Mouse (Mus musculus) forebrain, embryonic 15.5 days (tissue): ENCODE data around the gene Paqr6. TPM values are rescaled to one million over a fixed set of nuclear protein-coding genes. Genes with fewer than 3 reads are reported as not detected.
"Not testable (repeated sequence)": the region's sequence is repeated elsewhere in the genome, so short reads cannot be mapped to it uniquely, and the experiment has no call there.

Experiments
- ATAC-seq: fragments of 200-750 bp; cut with Nextera tagmentation; replicated peaks from 2 replicates; pipeline ENCODE4 v1.8.0; 2017; ENCODE audit warnings: mild to moderate bottlenecking, moderate TSS enrichment, moderate library complexity
- H3K27ac ChIP-seq: fragments of 300-500 bp; sonication (generic); replicated peaks from 2 replicates; pipeline ENCODE4 v1.5.1; 2015; ENCODE audit warnings: mild to moderate bottlenecking, inconsistent platforms
- H3K27me3 ChIP-seq: fragments of 300-500 bp; sonication (generic); 2 replicates; pipeline ENCODE4 v1.6.1; 2015; ENCODE audit warnings: inconsistent platforms
- H3K36me3 ChIP-seq: fragments of 300-500 bp; sonication (generic); 2 replicates; pipeline ENCODE4 v1.6.1; 2015; ENCODE audit warnings: mild to moderate bottlenecking, inconsistent platforms
- H3K4me1 ChIP-seq: fragments of 300-500 bp; sonication (generic); 2 replicates; pipeline ENCODE4 v1.6.1; 2015; ENCODE audit warnings: inconsistent platforms
- H3K4me2 ChIP-seq: fragments of 300-500 bp; sonication (generic); replicated peaks from 2 replicates; pipeline ENCODE4 v1.6.1; 2015; ENCODE audit warnings: mild to moderate bottlenecking, inconsistent platforms
- H3K4me3 ChIP-seq: fragments of 300-500 bp; sonication (generic); 2 replicates; pipeline ENCODE4 v1.5.1; 2015; ENCODE audit warnings: mild to moderate bottlenecking, inconsistent platforms
- H3K9ac ChIP-seq: fragments of 300-500 bp; sonication (generic); replicated peaks from 2 replicates; pipeline ENCODE4 v1.6.1; 2015; ENCODE audit warnings: mild to moderate bottlenecking, inconsistent platforms
- H3K9me3 ChIP-seq: fragments of 300-500 bp; sonication (generic); 2 replicates; pipeline ENCODE4 v1.6.1; 2016; ENCODE audit warnings: inconsistent platforms
- WGBS: fragments of 180-500 bp; shearing (Covaris S2); methylation state at CpG from one replicate; pipeline ENCODE4 v1.1.7; 2015; ENCODE audit warnings: mixed read lengths; 5-methylcytosine and 5-hydroxymethylcytosine counted together
- polyA plus RNA-seq: library from polyadenylated mRNA; unstranded; fragments of >200 nt; fragmentation: Nextera tagmentation; extraction: Ambion mirVana; gene quantifications from 2 replicates; pipeline ENCODE4 v1.2.1, GENCODE M21; 2015

Paqr6 gene
- polyA plus RNA-seq, 1 experiment from 2014 or later, result 0.94 TPM

GRCm38 (mm10) chr3:88372643-88373042 is 8.3 kb downstream of the Paqr6 start, which contains the start of gene Bglap3:
TSS of gene Bglap3 (minus strand) at chr3:88372743.
- not testable (repeated sequence) for H3K4me2 ChIP-seq, H3K4me3 ChIP-seq, H3K27me3 ChIP-seq, H3K9me3 ChIP-seq, ATAC-seq, H3K36me3 ChIP-seq, H3K4me1 ChIP-seq, H3K9ac ChIP-seq, H3K27ac ChIP-seq
- WGBS, result 94% methylated on average over 9 of the region's 9 CpGs

- peak; percentile 94 for ATAC-seq
- H3K4me1 ChIP-seq, H3K9me3 ChIP-seq, H3K36me3 ChIP-seq, H3K27me3 ChIP-seq: not testable (repeated sequence)
- 9% methylated on average over 19 of the region's 19 CpGs for WGBS
- peak overlapping the region; percentile 18 for H3K4me2 ChIP-seq
- peak overlapping the region; percentile 80 for H3K27ac ChIP-seq
- H3K9ac ChIP-seq, result peak overlapping the region; percentile 5; the same call in 1 of the 2 replicates
- peak overlapping the region; percentile 9; the same call in 1 of the 2 replicates for H3K4me3 ChIP-seq
Measured at GRCm38 (mm10) chr3:88375750-88376626, 11.6 kb downstream of the Paqr6 start.

GRCm38 (mm10) chr3:88376644-88377043 is 12.3 kb downstream of the Paqr6 start:
- not testable (repeated sequence) for H3K4me1 ChIP-seq, H3K9me3 ChIP-seq, H3K4me3 ChIP-seq, H3K36me3 ChIP-seq, H3K27me3 ChIP-seq, H3K9ac ChIP-seq
- peak overlapping the region; percentile 80 for H3K27ac ChIP-seq
- WGBS, result 23% methylated on average over 7 of the region's 7 CpGs
- peak overlapping the region; percentile 18; the same call in 1 of the 2 replicates for H3K4me2 ChIP-seq
- 0 out of 2 replicates have a peak, but pooled peaks have one; percentile 29 for ATAC-seq

- not testable (repeated sequence) for H3K4me3 ChIP-seq, ATAC-seq, H3K9me3 ChIP-seq, H3K36me3 ChIP-seq, H3K4me1 ChIP-seq, H3K27me3 ChIP-seq, H3K27ac ChIP-seq, H3K4me2 ChIP-seq, H3K9ac ChIP-seq
- WGBS, result 83% methylated on average over 5 of the region's 5 CpGs
Measured at GRCm38 (mm10) chr3:88378599-88378998, 14.2 kb downstream of the Paqr6 start, which contains the start of gene Bglap2. TSS of gene Bglap2 (minus strand) at chr3:88378699.

- H3K4me3 ChIP-seq, result peak overlapping the region; percentile 29
Measured at GRCm38 (mm10) chr3:88381389-88382315, 17.3 kb downstream of the Paqr6 start.

GRCm38 (mm10) chr3:88382383-88382782 is 18.0 kb downstream of the Paqr6 start:
- not testable (repeated sequence) for H3K9ac ChIP-seq, H3K4me3 ChIP-seq, H3K4me1 ChIP-seq, H3K27me3 ChIP-seq, H3K36me3 ChIP-seq, H3K4me2 ChIP-seq, H3K9me3 ChIP-seq
- H3K27ac ChIP-seq, result 0 out of 2 replicates have a peak overlapping the region, but pooled peaks have one; percentile 84
- peak; percentile 30; the same call in 1 of the 2 replicates for ATAC-seq
- 26% methylated on average over 3 of the region's 7 CpGs for WGBS

More at GRCm38 (mm10) chr3:88381389-88382315, 17.3 kb downstream of the Paqr6 start:
- not testable (repeated sequence) for H3K36me3 ChIP-seq, H3K9me3 ChIP-seq, H3K27me3 ChIP-seq, H3K4me1 ChIP-seq
- Histone ChIP-seq H3K4me2 (peak overlapping the region; percentile 41), H3K27ac (peak overlapping the region; percentile 84), H3K9ac (peak overlapping the region; percentile 47)
- 4% methylated on average over 22 of the region's 22 CpGs for WGBS
- ATAC-seq, result peak; percentile 91

GRCm38 (mm10) chr3:88384364-88384763 is 20.0 kb downstream of the Paqr6 start, which contains the start of gene Bglap:
TSS of gene Bglap (minus strand) at chr3:88384464.
- Histone ChIP-seq H3K27me3 (no peaks in the 10 kb centered on the region), H3K4me1 (peaks cover 7% of the 10 kb centered on the region; the same call in 1 of the 2 replicates), H3K9me3 (no peaks in the 10 kb centered on the region), H3K36me3 (no peaks in the 10 kb centered on the region), H3K9ac (no peak within 1 kb of the TSS), H3K4me2 (no peak within 1 kb of the TSS), H3K4me3 (no peak within 1 kb of the TSS), H3K27ac (no peak within 1 kb of the TSS)
- no peak for ATAC-seq
- WGBS, result 77% methylated on average over 5 of the region's 5 CpGs

- Histone ChIP-seq H3K4me3 (no peak overlapping the region), H3K9me3 (no peaks in the 10 kb centered on the region), H3K36me3 (no peaks in the 10 kb centered on the region), H3K9ac (no peak overlapping the region), H3K4me2 (no peak overlapping the region), H3K4me1 (no peaks in the 10 kb centered on the region), H3K27ac (no peak overlapping the region), H3K27me3 (no peaks in the 10 kb centered on the region)
- ATAC-seq, result no peak
- 94% methylated on average over 9 of the region's 9 CpGs for WGBS
Measured at GRCm38 (mm10) chr3:88393776-88394375, 29.5 kb downstream of the Paqr6 start.

GRCm38 (mm10) chr3:88395288-88395687 is 30.9 kb downstream of the Paqr6 start:
- H3K36me3 ChIP-seq, result no peaks in the 10 kb centered on the region
- H3K4me2 ChIP-seq, result no peak overlapping the region
- no peak for ATAC-seq
- H3K4me1 ChIP-seq, result no peaks in the 10 kb centered on the region
- H3K4me3 ChIP-seq, result no peak overlapping the region
- H3K27me3 ChIP-seq, result no peaks in the 10 kb centered on the region
- H3K27ac ChIP-seq, result no peak overlapping the region
- no peak overlapping the region for H3K9ac ChIP-seq
- 95% methylated on average over 6 of the region's 6 CpGs for WGBS
- no peaks in the 10 kb centered on the region for H3K9me3 ChIP-seq

GRCm38 (mm10) chr3:88395742-88396141 is 31.4 kb downstream of the Paqr6 start:
- Histone ChIP-seq H3K9ac (no peak overlapping the region), H3K27ac (no peak overlapping the region), H3K4me2 (no peak overlapping the region), H3K4me3 (no peak overlapping the region), H3K27me3 (no peaks in the 10 kb centered on the region), H3K36me3 (no peaks in the 10 kb centered on the region), H3K9me3 (no peaks in the 10 kb centered on the region), H3K4me1 (no peaks in the 10 kb centered on the region)
- no peak for ATAC-seq
- 96% methylated on average over 8 of the region's 8 CpGs for WGBS

- no peaks in the 10 kb centered on the region for H3K27me3 ChIP-seq
- H3K4me2 ChIP-seq, result no peak overlapping the region
- H3K36me3 ChIP-seq, result no peaks in the 10 kb centered on the region
- no peaks in the 10 kb centered on the region for H3K4me1 ChIP-seq
- no peak for ATAC-seq
- no peaks in the 10 kb centered on the region for H3K9me3 ChIP-seq
- 80% methylated on average over 2 of the region's 2 CpGs for WGBS
- H3K4me3 ChIP-seq, result no peak overlapping the region
- no peak overlapping the region for H3K27ac ChIP-seq
- no peak overlapping the region for H3K9ac ChIP-seq
Measured at GRCm38 (mm10) chr3:88398666-88399065, 34.3 kb downstream of the Paqr6 start.
